Mouse (Mus musculus) midbrain, embryonic 13.5 days (tissue): ENCODE results near the gene Smc1b. TPM values are rescaled to one million over a fixed set of nuclear protein-coding genes. Genes with fewer than 3 reads are reported as not detected.

Source experiments
- ATAC-seq: fragments of 200-750 bp; cut with Nextera tagmentation; 2 replicates; pipeline ENCODE4 v1.8.0; 2017; ENCODE audit warnings: mild to moderate bottlenecking, moderate TSS enrichment, moderate library complexity
- H3K27ac ChIP-seq: fragments of 300-500 bp; sonication (generic); 2 replicates; pipeline ENCODE4 v1.5.1; 2015; ENCODE audit warnings: inconsistent platforms, mild to moderate bottlenecking, moderate library complexity
- H3K27me3 ChIP-seq: fragments of 300-500 bp; sonication (generic); 2 replicates; pipeline ENCODE4 v1.6.1; 2015; ENCODE audit warnings: mild to moderate bottlenecking, inconsistent platforms
- H3K36me3 ChIP-seq: fragments of 300-500 bp; sonication (generic); 2 replicates; pipeline ENCODE4 v1.6.1; 2015; ENCODE audit warnings: mild to moderate bottlenecking, inconsistent platforms
- H3K4me1 ChIP-seq: fragments of 300-500 bp; sonication (generic); replicated peaks from 2 replicates; pipeline ENCODE4 v1.6.1; 2015; ENCODE audit warnings: inconsistent platforms
- H3K4me2 ChIP-seq: fragments of 300-500 bp; sonication (generic); replicated peaks from 2 replicates; pipeline ENCODE4 v1.6.1; 2015; ENCODE audit warnings: moderate library complexity, mild to moderate bottlenecking, inconsistent platforms
- H3K4me3 ChIP-seq: fragments of 300-500 bp; sonication (generic); replicated peaks from 2 replicates; pipeline ENCODE4 v1.5.1; 2015; ENCODE audit warnings: mild to moderate bottlenecking, inconsistent platforms
- H3K9ac ChIP-seq: fragments of 300-500 bp; sonication (generic); replicated peaks from 2 replicates; pipeline ENCODE4 v1.6.1; 2015; ENCODE audit warnings: mild to moderate bottlenecking, inconsistent platforms
- H3K9me3 ChIP-seq: fragments of 300-500 bp; sonication (generic); 2 replicates; pipeline ENCODE4 v1.6.1; 2016; ENCODE audit warnings: mild to moderate bottlenecking, inconsistent platforms
- WGBS: fragments of 180-500 bp; shearing (Covaris S2); methylation state at CpG from one replicate; pipeline ENCODE4 v1.1.7; 2015; 5-methylcytosine and 5-hydroxymethylcytosine counted together
- polyA plus RNA-seq: library from polyadenylated mRNA; unstranded; fragments of >200 nt; fragmentation: Nextera tagmentation; extraction: Ambion mirVana; gene quantifications from 2 replicates; pipeline ENCODE4 v1.2.1, GENCODE M21; 2015

The Smc1b gene
- 0.07 and 0.08 TPM in 2 replicates for polyA plus RNA-seq

DNA sequence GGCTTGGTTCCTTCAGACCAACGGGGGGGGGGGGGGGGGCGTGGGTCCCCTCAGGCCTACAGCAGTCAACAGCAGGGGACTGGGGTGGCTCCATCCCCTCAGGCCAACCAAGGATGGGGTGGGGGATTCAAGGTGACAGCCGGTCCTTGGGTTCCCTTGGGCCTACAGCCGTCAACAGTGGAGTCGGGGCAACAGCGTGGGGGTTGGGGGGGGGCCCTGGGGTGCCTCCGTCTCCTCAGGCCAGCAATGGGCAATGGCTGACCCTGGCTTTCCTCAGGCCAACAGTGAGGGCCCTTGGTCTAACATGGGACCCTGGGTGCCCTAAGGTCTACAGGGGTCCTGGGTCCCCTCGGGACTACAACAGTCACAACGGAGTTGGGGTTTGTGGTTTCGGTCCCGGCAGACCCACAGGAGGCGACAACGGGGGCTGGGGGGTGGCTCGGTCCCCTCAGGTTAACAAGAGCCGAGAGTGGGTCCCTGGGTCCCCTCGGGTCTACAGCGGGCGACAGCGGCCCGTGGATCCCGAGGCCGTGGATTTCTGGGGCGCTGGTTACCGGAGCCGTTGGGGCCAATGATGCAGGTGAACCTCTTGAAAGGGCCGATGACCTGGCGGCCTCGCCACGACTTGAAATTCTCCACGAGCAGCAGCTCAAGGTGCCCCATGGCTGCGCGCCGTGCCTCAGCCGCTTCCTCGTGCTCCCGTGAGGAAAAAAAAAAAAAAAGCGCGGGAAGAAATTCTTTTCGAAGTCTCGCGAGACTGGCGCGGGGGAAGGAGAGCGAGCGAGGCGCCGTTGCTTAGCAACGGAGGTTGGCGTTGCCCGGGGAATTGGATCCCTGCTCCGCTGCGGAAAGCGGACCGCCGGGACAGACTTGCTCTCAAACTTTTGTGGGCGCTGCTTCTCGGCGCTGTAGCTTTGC, at the start of gene Smc1b, which contains the start of gene Ribc2:
TSS of gene Smc1b (minus strand) at position 690 of the 918 bp plus-strand sequence.
TSS of gene Ribc2 (plus strand) at position 804 of the 918 bp plus-strand sequence.
- peak; percentile 65 for ATAC-seq
- no peaks in the 10 kb centered on the region for H3K9me3 ChIP-seq
- peaks cover 10% of the 10 kb centered on the region for H3K4me1 ChIP-seq
- H3K4me2 ChIP-seq: peak within 1 kb of the TSS; percentile 61
- peaks cover 13% of the 10 kb centered on the region for H3K27me3 ChIP-seq
- peak within 1 kb of the TSS; percentile 40 for H3K4me3 ChIP-seq
- no peaks in the 10 kb centered on the region for H3K36me3 ChIP-seq
- WGBS: 33% methylated on average over 54 of the region's 58 CpGs
- H3K27ac ChIP-seq: no peak within 1 kb of the TSS
- H3K9ac ChIP-seq: peak within 1 kb of the TSS; percentile 48; the same call in 1 of the 2 replicates

DNA sequence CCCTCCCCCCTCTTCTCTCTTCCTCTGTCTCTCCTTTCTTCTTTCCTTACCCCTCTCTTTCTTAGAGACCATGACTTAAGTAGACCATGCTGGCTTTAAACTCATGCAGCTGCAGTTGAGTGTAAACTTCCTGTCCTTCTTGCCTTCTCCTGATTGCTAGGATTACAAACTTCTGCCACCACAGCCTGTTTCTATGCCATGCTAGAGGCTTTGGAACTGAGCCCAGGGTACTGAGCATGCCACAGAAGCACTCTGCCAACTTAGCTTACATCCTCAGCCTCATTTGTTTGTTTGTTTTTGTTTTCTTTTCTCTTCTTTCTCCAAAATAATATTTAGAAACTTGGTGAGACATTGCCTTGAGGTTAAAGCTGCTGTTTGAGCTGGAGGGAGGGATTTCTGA, 48.6 kb upstream of the Smc1b start:
- Histone ChIP-seq H3K27ac (no peak overlapping the region), H3K9me3 (no peaks in the 10 kb centered on the region), H3K36me3 (no peaks in the 10 kb centered on the region), H3K27me3 (no peaks in the 10 kb centered on the region), H3K9ac (no peak overlapping the region), H3K4me1 (0 out of 2 replicates have a peak, but pooled peaks cover 6% of the 10 kb centered on the region), H3K4me2 (no peak overlapping the region), H3K4me3 (no peak overlapping the region)
- ATAC-seq: no peak

DNA sequence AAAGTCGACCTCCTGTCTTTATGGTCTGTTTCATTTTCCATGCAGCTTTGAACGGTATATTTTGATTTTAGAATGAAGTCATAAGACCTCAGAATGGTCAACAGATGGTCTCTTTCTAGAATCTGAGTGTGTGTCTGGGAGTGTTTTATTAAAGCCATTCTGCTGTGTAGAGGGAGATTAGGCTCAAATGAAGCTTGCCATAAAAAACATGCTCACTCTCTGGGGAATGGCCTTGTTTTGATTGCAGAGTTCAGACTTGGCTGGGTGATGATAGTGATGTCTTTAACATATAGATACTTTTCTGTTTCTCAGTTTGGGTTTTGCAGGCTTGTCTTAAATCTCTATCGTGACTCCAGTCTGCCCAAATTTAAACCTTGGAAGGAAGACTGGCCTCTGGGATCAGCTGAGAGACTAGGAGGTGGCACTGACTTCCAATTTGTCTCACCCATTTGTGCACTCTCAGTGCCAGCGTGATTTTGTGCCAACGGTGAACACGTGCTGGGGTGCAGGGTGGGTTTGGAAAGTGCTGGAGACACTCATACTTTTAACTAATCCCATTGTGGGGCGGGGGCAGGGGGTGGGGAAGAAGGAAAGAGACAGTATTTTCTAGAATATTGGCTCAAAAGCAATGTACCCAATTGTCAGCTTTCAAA, 47.9 kb upstream of the Smc1b start:
- WGBS: 71% methylated on average over 7 of the region's 7 CpGs
- ATAC-seq: no peak
- H3K4me2 ChIP-seq: no peak overlapping the region
- no peak overlapping the region for H3K27ac ChIP-seq
- H3K27me3 ChIP-seq: no peaks in the 10 kb centered on the region
- no peaks in the 10 kb centered on the region for H3K9me3 ChIP-seq
- H3K4me1 ChIP-seq: 0 out of 2 replicates have a peak, but pooled peaks cover 6% of the 10 kb centered on the region
- no peaks in the 10 kb centered on the region for H3K36me3 ChIP-seq
- no peak overlapping the region for H3K4me3 ChIP-seq
- no peak overlapping the region for H3K9ac ChIP-seq

DNA sequence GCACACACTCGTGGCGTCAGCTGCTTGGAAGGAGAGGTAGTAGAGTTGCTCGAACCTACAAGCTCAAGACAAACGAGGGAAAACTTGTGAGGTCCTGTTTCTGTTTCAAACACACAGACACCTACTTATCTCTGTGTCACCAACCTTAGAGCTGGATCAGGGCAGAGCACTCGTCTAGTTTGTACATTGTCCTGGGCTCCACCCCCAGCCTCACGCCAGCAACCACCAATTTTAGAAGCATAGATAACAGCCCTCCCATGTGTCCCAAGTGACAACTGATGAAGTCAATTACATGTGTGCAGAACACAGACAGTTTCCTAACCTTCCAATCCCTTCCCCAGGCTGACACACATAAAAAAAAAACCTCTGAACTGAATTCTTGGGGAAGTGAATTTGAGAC, 46.4 kb upstream of the Smc1b start:
- ATAC-seq: no peak

DNA sequence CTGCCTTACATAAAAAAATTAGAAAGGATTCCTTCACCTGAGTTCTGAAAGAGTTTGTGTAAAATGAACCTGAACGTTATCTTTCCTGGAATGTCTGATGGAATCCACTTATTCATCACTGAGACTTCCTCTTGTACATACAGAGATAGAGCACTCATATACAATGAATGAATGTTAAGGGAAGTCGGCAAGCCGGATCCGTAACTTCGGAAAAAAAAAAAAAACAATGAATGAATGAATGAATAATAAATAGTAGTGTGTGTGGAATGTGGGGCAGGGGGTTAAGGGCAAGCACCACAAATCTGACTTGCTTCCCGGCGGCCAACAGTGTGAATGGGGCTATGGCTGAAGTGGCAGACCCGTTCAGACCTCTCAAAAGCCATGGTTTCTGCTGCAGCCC, 45.8 kb upstream of the Smc1b start:
- Histone ChIP-seq H3K36me3 (no peaks in the 10 kb centered on the region), H3K4me3 (no peak overlapping the region), H3K4me1 (0 out of 2 replicates have a peak, but pooled peaks cover 6% of the 10 kb centered on the region), H3K27me3 (no peaks in the 10 kb centered on the region), H3K9ac (no peak overlapping the region), H3K27ac (no peak overlapping the region), H3K4me2 (no peak overlapping the region), H3K9me3 (no peaks in the 10 kb centered on the region)
- 75% methylated on average over 8 of the region's 8 CpGs for WGBS
- ATAC-seq: no peak

More for the DNA sequence above, 46.4 kb upstream of the Smc1b start:
- H3K9me3 ChIP-seq: no peaks in the 10 kb centered on the region
- H3K4me1 ChIP-seq: 0 out of 2 replicates have a peak, but pooled peaks cover 6% of the 10 kb centered on the region
- H3K27ac ChIP-seq: no peak overlapping the region
- H3K4me3 ChIP-seq: no peak overlapping the region
- 83% methylated on average over 6 of the region's 6 CpGs for WGBS
- H3K36me3 ChIP-seq: no peaks in the 10 kb centered on the region
- no peak overlapping the region for H3K9ac ChIP-seq
- no peaks in the 10 kb centered on the region for H3K27me3 ChIP-seq
- H3K4me2 ChIP-seq: no peak overlapping the region

DNA sequence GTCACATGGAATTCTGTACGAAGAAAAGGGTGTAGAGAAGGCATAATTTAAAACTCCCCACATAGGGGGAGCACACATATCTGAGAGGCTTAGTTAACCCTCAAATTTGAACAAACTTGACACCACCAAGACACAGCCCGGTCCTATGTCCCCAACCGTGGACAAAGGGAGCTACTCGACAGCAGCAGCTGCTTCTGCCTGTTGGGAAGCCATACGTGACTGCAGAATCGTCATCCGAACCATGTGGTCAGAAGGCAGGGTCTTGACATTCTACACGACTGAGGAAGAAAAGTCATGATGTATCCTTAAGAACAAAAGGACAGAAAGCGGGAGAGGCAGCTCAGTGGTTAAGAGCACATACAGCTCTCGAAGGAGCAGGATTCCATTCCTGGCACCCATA, 42.3 kb upstream of the Smc1b start:
- H3K9me3 ChIP-seq: no peaks in the 10 kb centered on the region
- WGBS: 86% methylated on average over 10 of the region's 10 CpGs

DNA sequence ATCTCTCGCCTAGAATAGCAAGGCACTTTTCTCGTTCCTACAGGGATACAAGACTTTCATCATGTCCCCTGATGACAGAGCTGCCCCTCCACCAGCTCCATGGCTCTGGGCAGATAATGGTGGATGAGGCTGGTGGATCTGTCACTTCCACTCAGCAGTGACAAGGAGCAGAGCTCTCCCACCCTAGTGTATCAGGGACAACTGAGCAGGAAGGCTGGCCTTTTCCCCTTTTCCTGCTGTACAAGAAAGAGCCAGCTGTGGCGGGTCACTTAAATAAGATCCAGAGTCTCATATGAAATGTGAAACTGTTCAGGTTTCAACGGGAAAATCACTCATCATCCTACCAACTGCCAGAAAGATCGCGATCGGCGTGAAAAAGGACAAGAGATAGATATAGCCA, 41.7 kb upstream of the Smc1b start:
- Histone ChIP-seq H3K27ac (no peak overlapping the region), H3K4me2 (no peak overlapping the region), H3K36me3 (no peaks in the 10 kb centered on the region), H3K4me1 (no peaks in the 10 kb centered on the region), H3K27me3 (no peaks in the 10 kb centered on the region), H3K9ac (no peak overlapping the region), H3K4me3 (no peak overlapping the region), H3K9me3 (no peaks in the 10 kb centered on the region)
- 86% methylated on average over 8 of the region's 8 CpGs for WGBS
- ATAC-seq: no peak

More for the DNA sequence above, 42.3 kb upstream of the Smc1b start:
- Histone ChIP-seq H3K4me3 (no peak overlapping the region), H3K4me1 (no peaks in the 10 kb centered on the region), H3K4me2 (no peak overlapping the region), H3K27ac (no peak overlapping the region), H3K36me3 (no peaks in the 10 kb centered on the region), H3K9ac (no peak overlapping the region), H3K27me3 (no peaks in the 10 kb centered on the region)
- no peak for ATAC-seq

DNA sequence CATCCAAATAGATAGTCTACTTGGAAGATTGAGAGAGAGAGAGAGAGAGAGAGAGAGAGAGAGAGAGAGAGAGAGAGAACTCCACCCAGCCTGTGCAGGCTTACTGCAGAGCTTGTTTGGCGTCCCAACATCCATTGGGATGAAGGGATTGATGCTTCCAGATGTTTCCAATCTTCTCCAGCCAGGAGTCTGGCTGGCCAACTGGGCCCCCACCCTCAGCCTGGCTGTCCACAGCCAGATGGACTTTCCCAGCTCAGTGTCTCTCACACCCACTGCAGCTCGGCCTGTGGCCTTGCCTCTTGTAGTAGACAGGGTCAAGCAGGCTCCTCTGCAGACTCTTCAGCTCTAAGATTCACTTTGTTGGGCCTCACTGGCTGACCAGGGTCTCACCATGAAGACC, 40.3 kb upstream of the Smc1b start:
- no peaks in the 10 kb centered on the region for H3K9me3 ChIP-seq
- no peak overlapping the region for H3K4me2 ChIP-seq
- no peak for ATAC-seq
- 77% methylated on average over 2 of the region's 2 CpGs for WGBS
- H3K27me3 ChIP-seq: no peaks in the 10 kb centered on the region
- peaks cover 6% of the 10 kb centered on the region for H3K4me1 ChIP-seq
- no peak overlapping the region for H3K4me3 ChIP-seq
- H3K27ac ChIP-seq: no peak overlapping the region
- no peaks in the 10 kb centered on the region for H3K36me3 ChIP-seq
- no peak overlapping the region for H3K9ac ChIP-seq

DNA sequence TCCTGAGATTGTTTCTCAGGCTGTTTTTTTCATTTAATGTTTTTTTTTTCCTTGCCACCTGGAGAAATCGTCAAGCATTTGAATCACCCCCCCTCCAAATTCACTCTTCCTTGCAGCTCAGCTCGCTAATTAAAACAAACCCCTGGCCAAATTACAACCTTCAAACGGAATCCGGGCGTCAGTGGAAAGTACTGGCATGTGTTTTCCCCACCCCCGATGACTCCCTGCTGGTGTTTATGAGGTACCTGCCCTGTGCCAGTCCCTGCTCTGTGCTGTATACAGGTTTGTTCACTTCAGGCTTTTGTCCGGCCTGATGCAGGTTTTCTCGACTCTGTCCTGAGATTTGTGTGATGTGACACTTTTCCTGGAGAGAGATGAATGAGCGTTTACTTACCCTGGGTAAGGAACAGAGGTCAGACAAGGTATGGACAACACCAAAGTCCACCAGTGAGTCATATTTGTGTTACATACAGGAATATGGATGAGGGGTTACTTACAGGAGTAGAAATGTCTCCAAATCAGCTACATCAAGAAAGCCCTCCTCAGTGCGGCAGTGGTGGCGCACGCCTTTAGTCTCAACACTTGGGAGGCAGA, 35.4 kb upstream of the Smc1b start:
- Histone ChIP-seq H3K9me3 (no peaks in the 10 kb centered on the region), H3K4me2 (peak overlapping the region; percentile 16; the same call in 1 of the 2 replicates), H3K27ac (peak overlapping the region; percentile 64), H3K4me1 (peaks cover 23% of the 10 kb centered on the region), H3K27me3 (no peaks in the 10 kb centered on the region), H3K9ac (no peak overlapping the region), H3K4me3 (no peak overlapping the region), H3K36me3 (no peaks in the 10 kb centered on the region)
- ATAC-seq: no peak
- WGBS: 61% methylated on average over 12 of the region's 12 CpGs

DNA sequence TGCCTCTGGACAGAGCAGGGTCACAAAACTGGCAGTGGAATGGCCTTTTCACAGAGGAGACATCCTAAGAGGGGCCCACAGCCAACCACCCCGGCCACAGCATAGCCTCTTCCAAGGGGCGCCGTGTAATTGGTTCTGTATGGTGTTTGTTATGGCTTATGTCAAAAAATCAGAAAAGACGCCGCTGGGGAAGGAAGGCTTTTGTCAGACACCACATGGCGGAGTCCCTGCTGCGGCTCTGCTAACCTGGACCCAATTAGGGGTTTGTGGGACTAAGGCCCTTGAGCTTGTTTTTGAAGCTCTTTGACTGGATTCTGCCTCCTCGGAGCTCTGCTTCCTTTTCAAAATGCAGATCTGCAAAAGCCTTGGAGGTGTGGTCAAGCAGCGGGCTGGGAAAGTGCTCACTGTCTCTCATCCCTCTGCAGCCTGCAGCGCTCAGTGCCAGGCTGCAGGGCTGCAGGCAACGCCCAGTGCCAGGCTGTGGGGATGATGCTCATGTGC, 34.7 kb upstream of the Smc1b start:
- Histone ChIP-seq H3K9ac (peak overlapping the region; percentile 28; the same call in 1 of the 2 replicates), H3K27ac (peak overlapping the region; percentile 64), H3K9me3 (no peaks in the 10 kb centered on the region), H3K36me3 (no peaks in the 10 kb centered on the region), H3K4me3 (no peak overlapping the region), H3K4me1 (peaks cover 23% of the 10 kb centered on the region), H3K4me2 (peak overlapping the region; percentile 16; the same call in 1 of the 2 replicates), H3K27me3 (no peaks in the 10 kb centered on the region)
- 14% methylated on average over 11 of the region's 11 CpGs for WGBS
- peak; percentile 82 for ATAC-seq

DNA sequence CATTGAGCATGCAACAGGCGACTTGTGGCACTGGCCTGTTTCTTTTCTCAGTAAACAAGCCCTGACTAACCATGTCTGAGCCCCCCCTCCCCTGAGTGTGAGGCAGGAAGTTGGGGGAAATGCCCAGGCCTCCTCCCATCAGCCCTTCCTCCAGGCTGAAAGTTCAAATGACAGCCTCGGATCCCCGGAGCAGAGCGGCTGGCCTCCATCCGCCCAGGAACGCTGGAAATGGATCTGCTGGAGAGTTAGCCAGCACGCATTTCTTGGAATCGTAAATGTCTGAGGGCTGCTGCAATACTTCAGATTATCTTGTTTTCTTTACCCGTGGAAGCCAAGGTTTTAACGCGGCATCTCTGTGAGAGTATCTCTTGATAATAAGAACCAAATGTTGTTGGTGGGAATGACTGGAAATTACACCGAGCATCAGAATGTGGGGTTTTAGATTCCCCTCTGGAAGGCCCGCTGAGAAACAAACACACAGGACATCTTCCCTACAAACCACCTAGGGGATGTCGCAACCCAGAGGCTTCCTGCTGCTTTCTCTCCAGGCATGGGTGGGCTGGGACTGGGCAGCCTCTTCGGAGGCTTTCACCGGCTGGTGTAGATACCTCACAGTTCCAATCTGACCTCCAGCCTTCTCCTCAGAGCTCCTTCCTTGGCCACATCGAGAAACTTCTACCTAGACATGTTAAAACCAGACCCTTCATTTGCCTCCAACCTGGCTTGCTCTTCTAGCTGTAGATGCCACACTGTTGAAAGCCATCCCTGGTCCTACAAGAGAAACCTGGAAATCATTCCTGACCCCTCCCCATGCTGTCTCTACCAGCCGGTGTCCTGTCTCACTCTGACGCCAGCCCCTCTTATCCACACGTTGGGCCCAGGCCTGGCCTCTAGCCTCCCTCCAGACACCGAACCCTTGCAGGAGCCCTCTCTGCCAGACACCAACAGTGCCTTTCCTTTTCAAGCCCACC, 31.2 kb upstream of the Smc1b start:
- Histone ChIP-seq H3K27me3 (no peaks in the 10 kb centered on the region), H3K9ac (no peak overlapping the region), H3K9me3 (no peaks in the 10 kb centered on the region), H3K36me3 (no peaks in the 10 kb centered on the region), H3K4me3 (no peak overlapping the region), H3K4me2 (no peak overlapping the region), H3K27ac (no peak overlapping the region), H3K4me1 (peaks cover 23% of the 10 kb centered on the region)
- WGBS: 78% methylated on average over 21 of the region's 21 CpGs
- ATAC-seq: no peak
